Mouse (Mus musculus): ENCODE data around the gene Tnfrsf17.

DNA sequence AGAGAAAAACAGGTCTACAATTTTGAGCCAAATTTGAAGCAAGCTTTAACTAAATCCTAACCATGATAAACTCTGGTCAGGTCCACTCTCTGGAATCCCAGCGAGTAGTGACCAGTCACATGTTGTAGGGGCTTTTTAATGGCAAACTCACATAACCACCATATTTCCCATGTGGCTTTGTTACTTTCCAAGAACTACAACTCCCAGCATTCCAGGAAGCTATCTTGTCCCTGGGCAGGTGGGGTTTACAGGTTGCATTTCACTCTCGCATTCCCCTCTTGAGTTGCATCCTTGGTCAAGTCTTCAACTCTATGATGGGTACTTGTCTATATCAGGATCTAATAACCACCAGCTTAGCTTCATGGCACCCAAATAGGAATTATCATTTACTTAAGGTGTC is 8.1 kb upstream of the Tnfrsf17 start:
- TF ChIP-seq POLR2A (IDR thresholded peaks at IDR 0.05; ENCODE audit: control insufficient read depth, extremely low read depth, insufficient read depth, low read length, poor library complexity), result no peak
- TF ChIP-seq CTCF (IDR thresholded peaks at IDR 0.05; ENCODE audit: borderline replicate concordance, control insufficient read depth, extremely low read depth, insufficient read depth, low read length, poor library complexity), result no peak

Measured in thymus, adult 2 months (tissue).